Mouse (Mus musculus) liver, embryonic 15.5 days (tissue): ENCODE measurements around the gene Pygm. TPM values are rescaled to one million over a fixed set of nuclear protein-coding genes. Genes with fewer than 3 reads are reported as not detected.

ENCODE experiments used
- ATAC-seq: fragments of 200-750 bp; cut with Nextera tagmentation; 2 replicates; pipeline ENCODE4 v1.8.0; 2017; ENCODE audit warnings: moderate number of reproducible peaks, mild to moderate bottlenecking, moderate library complexity; ENCODE audit not compliant: insufficient read depth
- H3K27ac ChIP-seq: fragments of 300-500 bp; sonication (generic); replicated peaks from 2 replicates; pipeline ENCODE4 v1.5.1; 2015; ENCODE audit warnings: mild to moderate bottlenecking, inconsistent platforms
- H3K27me3 ChIP-seq: fragments of 300-500 bp; sonication (generic); 2 replicates; pipeline ENCODE4 v1.6.1; 2015; ENCODE audit warnings: mild to moderate bottlenecking, inconsistent platforms
- H3K36me3 ChIP-seq: fragments of 300-500 bp; sonication (generic); replicated peaks from 2 replicates; pipeline ENCODE4 v1.6.1; 2015; ENCODE audit warnings: moderate library complexity, mild to moderate bottlenecking, inconsistent platforms
- H3K4me1 ChIP-seq: fragments of 300-500 bp; sonication (generic); replicated peaks from 2 replicates; pipeline ENCODE4 v1.6.1; 2015; ENCODE audit warnings: inconsistent platforms
- H3K4me2 ChIP-seq: fragments of 300-500 bp; sonication (generic); 2 replicates; pipeline ENCODE4 v1.6.1; 2015; ENCODE audit warnings: moderate library complexity, mild to moderate bottlenecking, inconsistent platforms
- H3K4me3 ChIP-seq: fragments of 300-500 bp; sonication (generic); replicated peaks from 2 replicates; pipeline ENCODE4 v1.5.1; 2015; ENCODE audit warnings: mild to moderate bottlenecking, inconsistent platforms
- H3K9ac ChIP-seq: fragments of 300-500 bp; sonication (generic); 2 replicates; pipeline ENCODE4 v1.6.1; 2015; ENCODE audit warnings: moderate library complexity, mild to moderate bottlenecking, inconsistent platforms
- H3K9me3 ChIP-seq: fragments of 300-500 bp; sonication (generic); replicated peaks from 2 replicates; pipeline ENCODE4 v1.6.1; 2016; ENCODE audit warnings: inconsistent platforms
- WGBS: fragments of 180-500 bp; shearing (Covaris S2); methylation state at CpG from one replicate; pipeline ENCODE4 v1.1.7; 2015; ENCODE audit warnings: mixed read lengths; ENCODE audit not compliant: insufficient replicate concordance; 5-methylcytosine and 5-hydroxymethylcytosine counted together
- polyA plus RNA-seq: library from polyadenylated mRNA; unstranded; fragments of >200 nt; fragmentation: Nextera tagmentation; extraction: Ambion mirVana; gene quantifications from 2 replicates; pipeline ENCODE4 v1.2.1, GENCODE M21; 2015

Gene Pygm
- polyA plus RNA-seq, 1 experiment from 2014 or later = 9.2 TPM

- no peak for ATAC-seq
- H3K9me3 ChIP-seq = no peaks in the 10 kb centered on the region
- H3K27me3 ChIP-seq = no peaks in the 10 kb centered on the region
- H3K9ac ChIP-seq = no peak overlapping the region
- H3K4me1 ChIP-seq = no peaks in the 10 kb centered on the region
- H3K27ac ChIP-seq = no peak overlapping the region
- 91% methylated on average over 42 of the region's 42 CpGs for WGBS
- H3K36me3 ChIP-seq = peaks cover 97% of the 10 kb centered on the region
- H3K4me2 ChIP-seq = no peak overlapping the region
- no peak overlapping the region for H3K4me3 ChIP-seq
Measured at GRCm38 (mm10) chr19:6375423-6376254, 8.6 kb upstream of the Pygm start.

DNA sequence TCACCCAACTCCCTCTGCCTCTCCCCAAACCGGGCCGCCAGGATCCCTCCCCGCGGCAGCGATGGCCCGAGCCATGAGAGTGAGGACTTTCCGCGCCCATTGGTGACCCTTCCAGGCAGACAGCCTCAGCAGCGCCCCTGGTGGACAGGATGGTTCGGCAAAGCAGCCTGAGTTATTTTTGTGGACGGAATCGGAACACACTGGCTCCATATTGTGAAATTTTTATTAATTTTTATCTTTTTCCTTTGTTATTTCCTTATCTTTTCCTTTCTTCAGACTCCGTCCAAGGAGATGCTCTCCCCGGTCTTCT, 8.0 kb upstream of the Pygm start:
- no peak overlapping the region for H3K9ac ChIP-seq
- H3K36me3 ChIP-seq = peaks cover 93% of the 10 kb centered on the region
- no peak overlapping the region for H3K27ac ChIP-seq
- no peaks in the 10 kb centered on the region for H3K4me1 ChIP-seq
- no peaks in the 10 kb centered on the region for H3K27me3 ChIP-seq
- H3K4me2 ChIP-seq = no peak overlapping the region
- H3K4me3 ChIP-seq = no peak overlapping the region
- WGBS = 80% methylated on average over 14 of the region's 14 CpGs
- no peak for ATAC-seq
- no peaks in the 10 kb centered on the region for H3K9me3 ChIP-seq

- Histone ChIP-seq H3K4me1 (no peaks in the 10 kb centered on the region), H3K36me3 (peaks cover 89% of the 10 kb centered on the region), H3K4me3 (no peak overlapping the region), H3K9me3 (no peaks in the 10 kb centered on the region), H3K27ac (no peak overlapping the region), H3K27me3 (no peaks in the 10 kb centered on the region), H3K9ac (no peak overlapping the region), H3K4me2 (no peak overlapping the region)
- WGBS = 79% methylated on average over 2 of the region's 2 CpGs
- no peak for ATAC-seq
Measured at GRCm38 (mm10) chr19:6376643-6377042, 7.6 kb upstream of the Pygm start.

DNA sequence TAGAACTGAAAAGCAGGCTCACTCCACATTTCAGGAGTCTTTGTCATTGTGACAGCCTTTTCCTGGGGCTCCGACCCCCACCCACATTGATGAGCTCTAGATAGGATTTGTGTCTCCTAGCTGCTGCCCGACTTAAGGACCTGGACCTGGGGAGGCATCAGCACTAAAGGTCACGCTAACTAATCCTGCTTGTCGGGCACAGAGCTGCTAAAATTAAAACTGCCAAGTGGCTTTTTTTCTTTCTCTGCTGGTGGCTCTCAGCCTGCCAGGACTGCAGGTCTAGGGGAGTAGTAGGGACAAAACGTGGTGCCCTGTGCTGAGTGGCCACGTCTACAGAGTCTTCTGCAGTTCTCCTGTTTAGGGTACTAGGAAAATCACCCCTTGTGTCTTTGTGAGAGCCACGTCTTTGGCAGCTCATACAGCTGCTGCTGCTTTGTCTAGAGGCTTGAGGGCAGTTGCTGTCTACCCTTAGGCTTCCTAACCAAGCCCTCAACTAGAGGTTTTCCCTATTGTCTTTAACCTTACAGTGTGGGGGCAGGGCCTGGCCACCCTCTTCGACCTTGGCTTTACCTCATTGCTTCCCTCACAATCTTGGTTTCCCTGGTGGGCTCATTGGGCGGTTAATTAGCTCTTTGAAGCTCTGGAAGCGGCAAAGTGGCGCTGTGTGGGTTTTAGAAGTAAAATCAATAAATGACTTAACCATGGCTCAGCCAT, 6.7 kb upstream of the Pygm start:
- H3K4me2 ChIP-seq = no peak overlapping the region
- no peak overlapping the region for H3K9ac ChIP-seq
- H3K36me3 ChIP-seq = peaks cover 80% of the 10 kb centered on the region
- ATAC-seq = no peak
- no peaks in the 10 kb centered on the region for H3K27me3 ChIP-seq
- no peak overlapping the region for H3K27ac ChIP-seq
- H3K4me1 ChIP-seq = no peaks in the 10 kb centered on the region
- no peaks in the 10 kb centered on the region for H3K9me3 ChIP-seq
- no peak overlapping the region for H3K4me3 ChIP-seq
- 85% methylated on average over 11 of the region's 11 CpGs for WGBS

DNA sequence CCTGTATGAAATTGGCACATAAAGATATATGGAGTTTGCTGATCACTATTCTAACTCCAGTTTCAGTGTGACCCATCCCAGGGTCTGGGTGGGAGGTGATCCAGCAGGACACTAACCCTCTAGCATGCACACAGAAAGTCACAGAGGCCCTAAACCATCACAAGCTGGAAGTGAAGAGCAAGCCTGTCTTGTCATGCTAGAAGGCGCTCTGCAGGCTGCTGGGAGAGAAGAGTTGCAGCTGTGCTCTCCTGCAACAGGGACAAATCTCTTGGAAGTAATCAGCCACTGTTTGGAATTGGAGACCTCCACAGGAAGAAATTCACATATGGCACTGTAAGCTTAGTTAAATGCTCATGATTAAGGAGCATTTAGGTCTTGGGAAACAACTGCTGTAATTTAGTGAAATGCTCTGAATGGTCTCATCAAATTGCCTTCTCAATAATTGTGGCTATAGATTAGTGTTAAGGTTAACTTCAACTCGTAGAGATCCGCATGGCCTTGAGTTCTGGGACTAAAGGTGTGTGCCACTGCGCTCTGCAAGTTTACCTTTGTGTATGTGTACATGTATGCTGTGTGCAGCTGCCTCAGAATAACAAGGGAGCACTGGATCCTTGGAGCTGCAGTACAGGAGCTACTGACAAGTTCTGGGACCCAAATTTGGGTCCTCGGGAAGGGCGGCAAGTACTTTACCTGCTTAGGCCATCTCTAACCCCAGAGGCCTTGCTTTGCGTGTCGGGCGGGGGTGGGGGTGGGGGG, 3.6 kb upstream of the Pygm start:
- Histone ChIP-seq H3K9me3 (no peaks in the 10 kb centered on the region), H3K4me3 (no peak overlapping the region), H3K9ac (no peak overlapping the region), H3K36me3 (peaks cover 49% of the 10 kb centered on the region), H3K4me2 (no peak overlapping the region), H3K27me3 (no peaks in the 10 kb centered on the region), H3K27ac (no peak overlapping the region), H3K4me1 (no peaks in the 10 kb centered on the region)
- WGBS = 84% methylated on average over 9 of the region's 9 CpGs
- ATAC-seq = no peak

DNA sequence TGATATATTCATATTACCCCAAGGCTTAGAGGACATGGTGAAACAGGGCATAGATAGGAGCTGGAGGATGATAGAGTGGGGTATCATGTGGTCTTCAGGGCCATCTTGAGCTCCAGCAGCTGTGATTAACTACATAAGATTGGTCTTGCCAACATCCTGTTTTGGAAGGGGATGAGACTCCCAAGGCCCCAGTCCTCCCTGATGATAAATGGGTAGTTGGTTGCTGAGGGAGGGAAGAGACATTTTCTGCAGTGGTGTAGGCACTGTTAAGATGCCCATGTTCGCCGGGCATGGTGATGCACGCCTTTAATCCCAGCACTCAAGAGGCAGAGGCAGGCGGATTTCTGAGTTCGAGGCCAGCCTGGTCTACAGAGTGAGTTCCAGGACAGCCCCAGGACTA, 3.0 kb upstream of the Pygm start:
- 93% methylated on average over 5 of the region's 5 CpGs for WGBS
- Histone ChIP-seq H3K27ac (no peak overlapping the region), H3K4me3 (no peak overlapping the region), H3K9ac (no peak overlapping the region), H3K9me3 (no peaks in the 10 kb centered on the region), H3K27me3 (no peaks in the 10 kb centered on the region), H3K36me3 (peaks cover 43% of the 10 kb centered on the region), H3K4me1 (no peaks in the 10 kb centered on the region), H3K4me2 (no peak overlapping the region)
- ATAC-seq = no peak

DNA sequence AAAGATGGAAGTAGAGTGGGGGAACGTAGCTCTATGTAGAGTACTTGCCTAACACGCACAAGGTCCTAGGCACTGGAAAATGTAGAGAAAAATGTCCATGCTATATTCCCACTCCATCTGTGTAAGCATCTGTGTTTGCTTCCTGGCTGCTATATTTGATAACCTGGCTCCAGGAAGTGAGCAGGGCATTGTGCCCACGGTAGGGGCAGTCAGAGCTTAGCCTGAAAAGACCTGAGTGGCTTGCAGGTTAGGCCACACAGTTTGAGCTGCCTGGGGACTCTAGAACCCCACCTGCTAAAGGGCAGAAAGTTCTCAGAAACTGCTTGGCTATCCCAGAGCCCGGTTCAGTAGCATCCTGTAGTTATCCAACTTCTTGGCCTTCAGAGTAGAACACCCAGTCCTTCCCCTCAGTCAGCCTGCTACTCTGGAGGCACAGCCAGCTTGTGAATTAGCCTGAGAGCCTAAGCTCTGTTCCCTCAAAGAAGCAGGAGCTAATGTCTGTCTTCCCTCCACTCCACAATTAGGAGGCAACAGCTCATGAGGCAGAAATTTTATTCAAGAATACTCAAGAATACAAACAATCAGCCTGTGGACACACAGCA, 1.8 kb upstream of the Pygm start:
- H3K9ac ChIP-seq = no peak overlapping the region
- H3K36me3 ChIP-seq = peaks cover 31% of the 10 kb centered on the region
- H3K4me2 ChIP-seq = no peak overlapping the region
- H3K4me1 ChIP-seq = no peaks in the 10 kb centered on the region
- no peaks in the 10 kb centered on the region for H3K27me3 ChIP-seq
- no peak for ATAC-seq
- 46% methylated on average over 4 of the region's 4 CpGs for WGBS
- no peak overlapping the region for H3K27ac ChIP-seq
- no peaks in the 10 kb centered on the region for H3K9me3 ChIP-seq
- H3K4me3 ChIP-seq = no peak overlapping the region

GRCm38 (mm10) chr19:6383470-6383869, 729 bp upstream of the Pygm start:
- Histone ChIP-seq H3K4me1 (no peaks in the 10 kb centered on the region), H3K9me3 (no peaks in the 10 kb centered on the region), H3K4me2 (no peak overlapping the region), H3K9ac (no peak overlapping the region), H3K4me3 (no peak overlapping the region), H3K27me3 (0 out of 2 replicates have a peak, but pooled peaks cover 3% of the 10 kb centered on the region), H3K36me3 (peaks cover 20% of the 10 kb centered on the region), H3K27ac (no peak overlapping the region)
- 30% methylated on average over 5 of the region's 5 CpGs for WGBS
- ATAC-seq = no peak

DNA sequence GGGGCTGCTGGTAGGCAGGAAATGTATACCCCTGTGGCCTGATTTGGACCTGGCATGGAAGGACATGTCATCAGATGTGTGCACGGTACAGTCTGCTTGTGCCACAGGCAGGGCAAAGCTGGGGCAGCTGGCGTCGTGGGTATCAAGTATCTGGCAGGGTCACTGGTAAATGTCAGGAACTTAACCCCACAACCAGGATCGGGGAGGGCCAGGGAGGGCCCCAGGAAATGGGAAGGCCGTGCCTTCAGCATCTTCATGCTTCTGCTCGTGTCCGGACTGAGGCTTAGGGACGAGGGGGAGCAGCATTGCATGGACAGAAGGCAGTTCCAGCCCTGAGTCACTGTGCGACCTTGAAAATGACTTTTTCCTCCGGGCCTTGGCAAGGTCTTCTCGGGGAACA, 755 bp downstream of the Pygm start:
- Histone ChIP-seq H3K4me3 (no peak overlapping the region), H3K4me2 (no peak overlapping the region)
- 65% methylated on average over 11 of the region's 11 CpGs for WGBS

GRCm38 (mm10) chr19:6385419-6385818, 1.2 kb downstream of the Pygm start:
- 0 out of 2 replicates have a peak, but pooled peaks cover 4% of the 10 kb centered on the region for H3K36me3 ChIP-seq
- peaks cover 11% of the 10 kb centered on the region; the same call in 1 of the 2 replicates for H3K4me1 ChIP-seq
- H3K27ac ChIP-seq = no peak overlapping the region
- H3K4me3 ChIP-seq = no peak overlapping the region
- no peak for ATAC-seq
- no peak overlapping the region for H3K9ac ChIP-seq
- WGBS = 67% methylated on average over 5 of the region's 5 CpGs
- H3K9me3 ChIP-seq = no peaks in the 10 kb centered on the region
- H3K4me2 ChIP-seq = no peak overlapping the region
- H3K27me3 ChIP-seq = 0 out of 2 replicates have a peak, but pooled peaks cover 10% of the 10 kb centered on the region

More for the DNA sequence above, 755 bp downstream of the Pygm start:
- 0 out of 2 replicates have a peak, but pooled peaks cover 10% of the 10 kb centered on the region for H3K27me3 ChIP-seq
- H3K36me3 ChIP-seq = 0 out of 2 replicates have a peak, but pooled peaks cover 5% of the 10 kb centered on the region
- no peak overlapping the region for H3K9ac ChIP-seq
- 0 out of 2 replicates have a peak, but pooled peaks cover 6% of the 10 kb centered on the region for H3K4me1 ChIP-seq
- no peaks in the 10 kb centered on the region for H3K9me3 ChIP-seq
- ATAC-seq = no peak
- H3K27ac ChIP-seq = no peak overlapping the region
